Mouse (Mus musculus) left cerebral cortex, postnatal 14 days (tissue): ENCODE results near the gene Myo7a. TPM values are rescaled to one million over a fixed set of nuclear protein-coding genes. Genes with fewer than 3 reads are reported as not detected.

Experiments
- DNase-seq, 2 experiments: peaks; one replicate each; pipeline ENCODE4 v3.0.0; 2021 to 2022; ENCODE audit warnings: low spot score in 2 of 2, mixed read lengths in 1 of 2
- intact Hi-C: fragments of 180-260 bp; cut with DNase I; formaldehyde crosslinking; loops from one replicate; pipeline ENCODE4 v1.15.1; 2025
- long read RNA-seq, 2 experiments: library from polyadenylated mRNA; stranded (forward); transcript quantifications; one replicate each; pipeline ENCODE4 v2.0.0; 2021
- total RNA-seq, 2 experiments: library from RNA; stranded (reverse); gene quantifications; 2 replicates each; pipeline ENCODE4 v1.2.3; 2021

Gene Myo7a
- total RNA-seq = 10 to 100 TPM; 12.4 to 13.7 TPM
- long read RNA-seq, experiment 1, partial matches to known transcripts = 2 of 4 reads
- long read RNA-seq, experiment 1, other reads (novel, unspliced or antisense) = 2 of 4 reads
- long read RNA-seq, experiment 2, partial matches to known transcripts = 3 of 4 reads
- long read RNA-seq, experiment 2, other reads (novel, unspliced or antisense) = 1 of 4 reads

DNA sequence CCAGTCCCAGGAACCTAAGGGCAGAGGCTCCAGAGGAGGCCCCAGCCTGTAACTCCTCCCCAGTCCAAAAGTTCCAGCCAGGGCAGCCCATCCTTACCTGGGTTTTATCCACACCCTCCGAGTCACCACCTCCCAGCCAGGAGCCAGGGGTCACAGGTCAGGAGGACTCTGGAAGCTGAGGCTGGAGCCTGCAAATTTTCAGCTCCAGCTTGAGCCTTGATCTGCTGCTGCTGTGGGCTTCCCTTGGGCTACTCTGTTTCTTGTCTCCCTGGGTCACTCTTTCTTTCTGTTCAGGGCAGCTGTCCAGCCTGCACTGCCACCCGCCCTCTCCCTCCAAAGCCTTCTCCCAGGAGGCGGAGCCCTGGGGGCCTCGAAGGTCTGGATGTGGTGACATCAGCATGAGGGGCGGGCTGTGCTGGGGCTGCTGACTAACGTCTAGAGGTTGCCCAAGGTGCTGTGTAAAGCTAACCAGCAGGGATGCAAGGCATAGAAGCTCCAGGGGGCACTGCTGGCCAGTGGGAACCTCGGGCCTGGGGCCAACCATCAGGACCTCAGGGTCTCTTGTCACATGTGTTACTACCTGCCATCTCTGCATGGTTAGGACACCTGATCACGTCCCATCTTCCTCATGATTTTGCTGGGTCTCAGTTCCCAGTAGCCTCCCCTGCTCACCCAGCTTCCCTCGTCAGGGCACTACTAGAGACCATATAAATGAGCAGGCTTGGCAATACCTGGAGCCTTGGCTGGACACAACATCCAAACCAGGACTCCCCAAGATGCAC lies at the start of gene Myo7a:
Gene Myo7a, minus strand, starts transcription at position 346 of the 782 bp plus-strand sequence.
- intact Hi-C loops = loop anchor here (5.0 kb wide), 2 partner anchors 47 to 372 kb away; no protein-coding TSS in a partner anchor

DNA sequence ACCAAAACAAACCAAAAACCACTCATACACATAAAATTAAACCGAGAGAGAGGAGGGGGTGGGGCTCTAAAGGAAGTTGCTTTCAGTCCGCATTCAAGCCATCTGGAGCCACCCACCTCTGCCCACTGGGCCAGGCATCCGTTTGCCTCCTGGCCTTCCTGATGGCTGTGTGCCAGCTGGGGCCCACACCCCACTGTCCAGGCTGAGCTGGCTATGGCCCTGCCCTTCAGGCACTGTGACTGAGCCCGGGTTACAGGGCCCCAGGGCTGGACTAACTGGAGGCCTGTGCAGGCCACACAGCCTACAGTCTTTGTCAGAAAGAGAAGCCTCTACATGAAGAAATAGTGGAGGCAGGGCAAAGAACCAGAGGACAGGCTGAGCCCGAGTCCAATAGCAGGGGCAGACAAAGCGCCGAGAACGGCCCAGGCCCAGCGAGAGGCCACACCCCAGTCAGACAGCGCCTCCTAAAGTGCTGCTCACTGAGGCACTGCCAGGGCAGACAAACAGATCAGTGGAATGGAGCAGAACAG lies 45.7 kb upstream of the Myo7a start:
- DNase-seq = no peak
- intact Hi-C loops = no loop called here

More for the DNA sequence above, at the start of gene Myo7a:
- no peak for DNase-seq

DNA sequence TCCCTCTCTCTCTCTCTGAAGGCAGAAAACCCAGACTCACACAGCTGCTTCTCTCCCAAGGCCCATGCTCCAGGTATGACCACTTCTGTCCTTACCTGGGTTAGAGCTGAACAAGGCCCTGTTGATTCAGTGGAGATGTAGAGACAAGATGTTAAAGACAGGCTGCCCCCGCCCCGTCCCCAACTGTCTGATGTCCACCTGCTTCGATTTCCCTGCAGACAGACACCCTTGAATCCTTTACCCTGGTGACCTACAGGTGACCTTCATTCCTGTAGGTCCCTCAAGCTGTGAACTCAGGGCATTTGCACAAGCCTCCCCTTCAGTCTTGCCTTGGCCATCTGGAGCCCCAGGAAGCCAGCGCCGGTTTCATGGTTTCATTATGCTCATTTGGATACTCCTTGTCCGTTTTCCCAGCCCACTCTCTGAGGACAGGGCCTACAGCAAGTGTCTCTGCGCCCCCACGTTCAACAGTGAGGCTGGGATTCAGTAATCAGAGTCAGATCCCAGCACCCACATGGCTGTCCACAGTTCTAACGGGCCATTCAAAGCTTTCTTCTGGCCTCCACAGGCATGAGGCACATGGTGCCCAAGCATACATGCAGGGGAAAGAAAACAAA lies 45.2 kb upstream of the Myo7a start:
- DNase-seq = no peak
- intact Hi-C loops = no loop called here

DNA sequence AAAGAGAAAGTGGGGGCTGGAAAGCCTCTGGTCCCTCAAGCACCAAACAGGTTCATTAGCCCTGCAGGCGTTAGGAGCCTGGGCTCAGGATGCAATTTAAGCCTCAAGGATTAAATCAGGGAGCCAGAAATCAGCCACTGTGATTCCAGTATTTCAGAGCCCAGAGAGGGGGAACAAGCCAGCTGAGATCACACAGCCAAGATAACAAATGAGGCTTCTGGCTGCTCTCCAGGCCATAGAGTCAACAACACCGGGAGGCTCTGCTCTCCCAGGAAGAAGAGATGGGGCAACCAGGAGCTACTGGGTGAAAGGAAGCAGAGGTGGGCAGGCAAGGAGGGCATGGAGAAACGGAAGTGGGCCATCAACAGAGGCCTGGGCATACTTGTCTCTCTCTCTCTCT lies 44.4 kb upstream of the Myo7a start:
- DNase-seq = no peak
- intact Hi-C loops = no loop called here

- DNase-seq = no peak
- intact Hi-C loops = no loop called here
Measured at GRCm38 (mm10) chr7:98162239-98162638, 42.9 kb upstream of the Myo7a start.

DNA sequence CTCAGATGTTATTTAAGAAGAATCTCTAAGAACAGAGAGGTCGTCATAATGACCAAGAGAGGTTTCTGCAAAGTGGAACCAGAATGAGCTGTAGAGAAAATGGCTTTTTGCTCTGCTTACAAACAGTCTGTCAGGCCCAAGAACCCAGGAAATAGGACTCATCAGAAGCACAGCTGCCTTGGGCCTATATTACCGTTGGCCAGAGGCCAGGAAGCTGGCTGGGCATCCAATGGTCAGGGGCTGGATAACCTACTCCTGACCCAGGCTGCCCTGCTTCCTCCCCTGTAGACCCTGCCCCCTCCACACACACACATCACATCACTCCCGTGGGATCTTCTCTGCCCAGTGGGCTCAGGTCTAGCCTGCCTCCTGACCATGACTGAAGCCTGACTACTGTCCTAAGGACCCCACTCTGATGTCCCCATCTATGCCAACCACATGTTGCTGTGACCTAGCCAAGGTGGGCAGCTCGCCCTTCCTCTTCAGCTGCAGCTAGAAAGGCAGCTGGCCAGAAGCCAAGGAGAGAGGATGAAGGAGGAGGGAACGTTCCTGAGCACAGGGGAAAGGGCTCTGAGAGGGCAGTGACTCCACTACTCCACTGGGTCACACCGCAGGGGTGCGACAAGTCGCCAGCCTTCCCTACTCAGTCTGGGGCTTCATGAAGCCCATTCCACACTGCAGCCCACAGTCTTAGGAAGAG lies 40.9 kb upstream of the Myo7a start:
- no peak for DNase-seq
- intact Hi-C loops = no loop called here

- no peak for DNase-seq
- intact Hi-C loops = loop anchor here (5.0 to 10.0 kb wide), 2 partner anchors 184 to 276 kb away; no protein-coding TSS in a partner anchor
Measured at GRCm38 (mm10) chr7:98158481-98158880, 39.2 kb upstream of the Myo7a start.

GRCm38 (mm10) chr7:98157636-98158332 lies 38.5 kb upstream of the Myo7a start:
- no peak for DNase-seq
- intact Hi-C loops = loop anchor here (5.0 to 10.0 kb wide), 2 partner anchors 185 to 277 kb away; no protein-coding TSS in a partner anchor

GRCm38 (mm10) chr7:98156280-98156665 lies 36.9 kb upstream of the Myo7a start:
- intact Hi-C loops = loop anchor here (5.0 to 10.0 kb wide), 2 partner anchors 186 to 279 kb away; no protein-coding TSS in a partner anchor
- no peak for DNase-seq

DNA sequence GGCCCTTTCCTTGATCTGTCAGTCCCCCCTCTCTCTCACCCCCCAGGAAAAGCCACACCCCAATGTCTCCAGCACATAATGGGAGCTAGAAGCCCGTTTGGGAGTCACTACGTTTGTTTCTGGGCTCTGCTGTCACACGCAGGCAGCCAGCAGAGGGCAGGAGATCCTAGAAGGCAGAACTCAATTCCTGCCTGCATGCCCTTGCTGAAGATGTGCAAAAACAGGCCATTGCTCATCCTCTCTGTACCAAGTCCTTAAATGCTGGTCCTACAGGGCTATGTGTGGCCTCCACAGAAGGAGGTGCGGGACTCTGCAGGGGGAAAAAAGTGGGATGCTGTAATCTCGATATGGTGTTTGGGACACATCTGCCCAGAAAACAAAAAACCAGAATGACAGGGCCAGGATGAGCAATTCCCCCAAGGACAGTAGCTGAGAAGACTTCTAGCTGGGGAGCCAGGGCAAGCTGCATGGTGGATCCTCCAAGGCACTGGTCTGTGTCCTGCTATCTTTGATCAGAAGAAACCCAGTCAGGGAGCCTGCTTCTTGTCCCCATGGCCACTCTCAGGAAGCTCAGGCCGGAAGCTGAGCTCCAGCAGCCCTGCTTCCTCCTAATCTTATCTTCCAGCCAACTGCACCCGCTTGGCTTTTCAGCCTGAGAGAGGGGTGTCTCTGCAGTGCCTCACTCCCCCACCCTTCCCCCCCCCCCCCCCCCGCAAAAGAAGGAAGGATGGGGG lies 36.4 kb upstream of the Myo7a start:
- intact Hi-C loops = loop anchor here (2.0 to 10.0 kb wide), 3 partner anchors 35 to 279 kb away; no protein-coding TSS in a partner anchor
- peak; percentile 75 to 79 for DNase-seq

GRCm38 (mm10) chr7:98153892-98154291 lies 34.6 kb upstream of the Myo7a start:
- no peak for DNase-seq
- intact Hi-C loops = loop anchor here (2.0 to 10.0 kb wide), 2 partner anchors 37 to 281 kb away; no protein-coding TSS in a partner anchor

- no peak for DNase-seq
- intact Hi-C loops = loop anchor here (10.0 kb wide), 1 partner anchor 281 kb away; no protein-coding TSS in a partner anchor
Measured at GRCm38 (mm10) chr7:98153345-98153744, 34.0 kb upstream of the Myo7a start.

- no peak for DNase-seq
- intact Hi-C loops = loop anchor here (10.0 kb wide), 1 partner anchor 282 kb away; no protein-coding TSS in a partner anchor
Measured at GRCm38 (mm10) chr7:98152400-98152799, 33.1 kb upstream of the Myo7a start.

GRCm38 (mm10) chr7:98150525-98150924 lies 31.2 kb upstream of the Myo7a start:
- DNase-seq = no peak
- intact Hi-C loops = loop anchor here (10.0 kb wide), 1 partner anchor 284 kb away; no protein-coding TSS in a partner anchor

- intact Hi-C loops = loop anchor here (10.0 kb wide), 1 partner anchor 285 kb away; no protein-coding TSS in a partner anchor
Measured at GRCm38 (mm10) chr7:98149802-98150201, 30.5 kb upstream of the Myo7a start.

GRCm38 (mm10) chr7:98148721-98149407 lies 29.5 kb upstream of the Myo7a start:
- DNase-seq = no peak
- intact Hi-C loops = no loop called here

More at GRCm38 (mm10) chr7:98149802-98150201, 30.5 kb upstream of the Myo7a start:
- DNase-seq = no peak

DNA sequence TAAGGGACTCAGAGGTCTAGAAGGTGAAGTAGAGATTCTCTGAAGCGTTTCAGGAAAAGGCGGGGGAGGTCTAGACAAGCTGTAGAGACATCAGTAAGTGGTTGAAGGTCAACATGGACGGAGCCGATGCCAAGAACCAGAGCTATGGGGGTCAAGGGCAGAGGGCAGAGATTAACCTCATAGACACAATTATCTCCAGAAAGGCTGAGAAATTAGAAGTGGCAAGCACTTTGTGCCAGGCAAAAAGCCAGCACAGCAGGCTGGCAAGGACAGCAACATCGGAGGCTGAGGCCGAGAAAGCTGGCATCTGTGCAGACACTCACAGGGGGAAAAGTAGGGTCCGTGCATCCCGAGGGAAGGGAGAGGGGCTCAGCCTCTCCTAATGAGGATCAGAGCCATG lies 28.4 kb upstream of the Myo7a start:
- intact Hi-C loops = no loop called here
- no peak for DNase-seq
